Mouse (Mus musculus) c-Kit-positive CD71-negative TER-119-negative erythroid progenitor cells, embryonic 14.5 days (primary cell): Measurements from ENCODE around the gene Dxo.

ENCODE experiments used
- DNase-seq: peaks from one replicate; pipeline ENCODE4 v3.0.0-alpha.2; 2013; ENCODE audit warnings: low read depth

Dxo gene

GRCm38 (mm10) chr17:34881683-34882310 lies 45.0 kb downstream of the Dxo start, which contains the start of gene Gm20547:
TSS of gene Gm20547 (minus strand) at chr17:34882042.
- no peak for DNase-seq

GRCm38 (mm10) chr17:34883332-34883731 lies 46.5 kb downstream of the Dxo start:
- DNase-seq, result no peak

- no peak for DNase-seq
Measured at GRCm38 (mm10) chr17:34884704-34885103, 47.9 kb downstream of the Dxo start.

DNA sequence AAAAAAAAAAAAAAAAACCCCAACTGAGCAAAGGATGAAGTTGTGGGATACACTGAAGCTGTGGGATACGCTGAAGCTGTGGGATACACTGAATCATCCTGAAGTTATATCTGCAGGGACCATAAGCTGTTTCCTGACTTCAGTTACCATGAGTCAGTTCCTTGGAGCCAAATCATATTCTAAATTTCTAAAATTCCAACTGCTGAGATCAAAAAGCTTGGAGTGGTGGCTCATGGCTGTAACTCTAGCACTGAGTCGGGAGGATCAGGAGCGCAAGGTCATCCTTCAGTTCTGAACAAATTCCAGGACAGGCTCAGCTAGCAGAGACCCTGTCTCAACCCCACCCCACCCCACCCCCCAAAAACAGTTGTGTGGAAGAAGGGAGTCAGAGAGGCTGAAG lies 48.8 kb downstream of the Dxo start:
- DNase-seq, result no peak

- no peak for DNase-seq
Measured at GRCm38 (mm10) chr17:34887942-34888341, 51.1 kb downstream of the Dxo start.
